Mouse (Mus musculus): Measurements from ENCODE around the gene Usp20. TPM values are rescaled to one million over a fixed set of nuclear protein-coding genes. Genes with fewer than 3 reads are reported as not detected.

The Usp20 gene
- total RNA-seq, 4 experiments from 2014 or later: 9.3 to 16.2 (median 12.0) TPM

DNA sequence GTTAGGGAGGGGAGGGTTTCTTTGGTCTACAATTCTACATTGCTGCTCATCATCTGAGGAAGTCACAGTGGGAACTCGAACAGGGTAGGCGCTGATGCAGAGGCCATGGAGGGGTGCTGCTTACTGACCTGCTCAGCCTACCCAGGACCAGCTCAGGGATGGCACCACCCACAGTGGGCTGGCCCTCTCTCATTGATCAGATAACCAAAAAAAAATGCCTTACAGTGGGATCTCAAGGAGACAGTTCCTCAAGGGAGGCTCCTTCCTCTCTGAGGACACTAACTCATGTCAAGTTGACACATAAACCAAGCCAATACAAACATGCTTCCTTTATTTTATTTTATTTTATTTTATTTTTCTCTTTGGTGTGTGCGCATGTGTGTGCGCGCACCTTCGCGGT is 87.4 kb downstream of the Usp20 start:
- no peak for DNase-seq (ENCODE audit: low spot score in 2 of 2)

Other genes starting within 250 kb of the Usp20 start
- 10 to 100 TPM in 2 of 4 experiments, 1 to 10 TPM in 1, under 1 TPM in 1; 0.80 to 25.5 (median 10.2) TPM for gene 1700001O22Rik, start 178.6 kb upstream of the Usp20 start, total RNA-seq (2022)
- 10 to 100 TPM in 3 of 4 experiments, 1 to 10 TPM in 1; 9.7 to 14.5 (median 13.3) TPM for gene Ntmt1, start 174.5 kb upstream of the Usp20 start, total RNA-seq (2022)
- gene Asb6, start 151.9 kb upstream of the Usp20 start, total RNA-seq (2022): 1 to 10 TPM; 6.3 to 7.9 (median 7.2) TPM
- gene Prrx2, start 147.3 kb upstream of the Usp20 start, total RNA-seq (2022): 1 to 10 TPM in 1 of 4 experiments, under 1 TPM in 3; 0.65 to 2.0 (median 0.78) TPM
- 1 to 10 TPM; 2.2 to 2.7 (median 2.4) TPM for gene Ptges, start 52.4 kb upstream of the Usp20 start, total RNA-seq (2022)
- 10 to 100 TPM; 21.9 to 27.4 (median 25.8) TPM for gene Tor1b, start 29.3 kb upstream of the Usp20 start, total RNA-seq (2022)
- 1 to 10 TPM; 4.3 to 5.6 (median 4.6) TPM for gene Tor1a, start 14.3 kb upstream of the Usp20 start, total RNA-seq (2022)
- gene BC005624, start 78 bp upstream of the Usp20 start, total RNA-seq (2022): 10 to 100 TPM; 26.3 to 31.6 (median 28.2) TPM
- gene Fnbp1, start 159.7 kb downstream of the Usp20 start, total RNA-seq (2022): 1 to 10 TPM; 4.1 to 10.0 (median 7.6) TPM
- 10 to 100 TPM; 23.1 to 26.2 (median 24.2) TPM for gene Gpr107, start 170.0 kb downstream of the Usp20 start, total RNA-seq (2022)

All from gastrocnemius, adult 8-10 months (tissue).